Mouse (Mus musculus) left cerebral cortex, adult 11 months (tissue): ENCODE data around the gene H2-K1.
"Not testable (repeated sequence)": the region's sequence is repeated elsewhere in the genome, so short reads cannot be mapped to it uniquely, and the experiment has no call there.

ENCODE experiments used
- DNase-seq: peaks from one replicate; pipeline ENCODE4 v3.0.0; 2022; ENCODE audit warnings: low spot score

H2-K1 gene

DNA sequence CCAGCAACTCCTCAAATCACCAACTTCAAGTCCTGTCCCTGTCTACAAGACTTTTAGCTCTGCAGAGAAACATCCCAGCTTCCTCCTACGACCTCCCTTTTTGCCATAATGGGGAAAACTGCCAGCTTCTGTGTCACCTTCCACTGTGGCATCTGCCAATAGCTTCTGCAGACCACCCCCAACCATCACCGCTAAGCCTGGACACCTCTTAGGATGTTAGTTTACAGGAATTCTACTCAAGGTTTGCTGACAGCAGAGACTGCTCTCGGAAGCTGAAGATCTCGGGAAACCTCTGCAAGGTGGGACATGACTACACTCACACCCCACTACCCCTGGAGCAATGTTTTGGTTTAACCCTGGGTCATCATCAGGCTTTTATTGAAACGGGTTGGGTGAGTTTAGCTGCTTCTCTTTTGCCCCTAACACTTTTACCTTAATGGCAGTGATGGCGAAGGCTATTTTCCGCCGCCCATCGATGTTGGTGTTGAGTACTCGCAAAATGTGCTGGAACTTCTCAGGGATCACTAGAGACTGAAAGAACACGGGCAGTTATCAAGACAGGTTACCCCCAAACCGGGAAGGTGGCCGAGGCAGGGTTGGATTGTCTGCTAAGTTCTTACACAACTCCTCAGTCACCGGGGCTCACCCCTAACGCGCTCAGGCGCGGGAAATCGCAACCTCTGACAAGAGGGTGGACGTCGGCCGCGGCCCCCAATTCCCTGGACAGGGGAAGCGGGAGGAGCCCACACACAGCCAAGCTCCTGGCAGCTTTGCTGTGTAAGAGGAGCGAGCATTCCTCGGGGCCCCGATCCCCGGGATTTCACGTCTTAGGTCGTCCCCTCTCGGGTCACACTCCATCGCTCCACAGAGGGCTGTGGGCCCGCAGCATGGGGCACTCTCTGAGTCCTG lies 45.2 kb downstream of the H2-K1 start:
- DNase-seq, result no peak

GRCm38 (mm10) chr17:33953961-33954565 lies 46.1 kb downstream of the H2-K1 start:
- no peak for DNase-seq

- DNase-seq, result no peak
Observed at GRCm38 (mm10) chr17:33953310-33953709, 46.8 kb downstream of the H2-K1 start.

GRCm38 (mm10) chr17:33952879-33953278 lies 47.3 kb downstream of the H2-K1 start:
- no peak for DNase-seq

GRCm38 (mm10) chr17:33952015-33952414 lies 48.1 kb downstream of the H2-K1 start:
- DNase-seq, result not testable (repeated sequence)

DNA sequence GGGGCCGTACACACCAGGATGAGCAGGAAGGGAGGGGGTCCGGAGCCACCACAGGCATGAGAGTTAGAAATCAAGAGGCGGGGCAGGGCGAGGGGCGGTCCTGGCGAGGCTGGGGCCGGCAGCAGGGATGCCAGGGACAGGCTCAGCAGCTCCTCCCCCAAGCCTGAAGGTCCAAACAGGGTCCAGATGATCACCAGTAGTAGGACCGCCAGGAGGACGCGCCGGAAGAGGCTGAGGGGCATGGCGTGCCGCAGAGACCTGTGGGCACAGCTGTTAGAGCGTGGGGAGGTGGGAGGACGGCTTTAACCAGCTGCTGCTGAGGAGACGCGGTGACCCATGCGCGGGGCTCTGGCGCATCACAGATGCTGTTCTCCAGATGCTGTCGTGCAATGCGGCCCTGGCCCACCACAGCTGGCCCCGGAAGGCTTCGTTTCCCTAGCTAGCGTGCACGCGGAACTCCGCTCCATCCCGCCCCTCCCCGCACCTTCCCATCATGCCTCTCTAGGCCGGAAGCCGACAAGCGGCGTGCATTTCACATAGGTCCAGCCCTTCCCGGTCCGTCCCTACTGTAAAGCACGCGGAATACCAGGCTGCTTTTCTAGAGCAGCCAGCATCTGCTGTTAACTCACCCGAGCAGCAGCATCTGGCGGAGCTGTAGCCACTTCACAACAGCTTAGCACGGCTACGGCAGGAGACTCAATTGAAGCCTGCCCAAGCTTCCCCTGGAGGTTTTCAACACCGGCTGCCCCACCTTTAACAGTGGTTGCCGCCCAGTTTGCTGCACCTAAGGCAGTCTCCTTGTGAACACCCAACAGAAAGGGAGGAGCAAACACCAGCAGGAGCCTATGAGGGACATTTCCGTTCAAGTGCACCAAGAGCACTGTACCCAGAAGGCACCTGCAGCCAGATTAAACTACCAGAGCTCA lies 48.9 kb downstream of the H2-K1 start, which contains the start of gene B3galt4:
B3galt4 (minus strand) TSS at position 468 of the 926 bp plus-strand sequence.
- DNase-seq, result no peak

- DNase-seq, result no peak
Observed at GRCm38 (mm10) chr17:33950131-33950625, 50.0 kb downstream of the H2-K1 start.

DNA sequence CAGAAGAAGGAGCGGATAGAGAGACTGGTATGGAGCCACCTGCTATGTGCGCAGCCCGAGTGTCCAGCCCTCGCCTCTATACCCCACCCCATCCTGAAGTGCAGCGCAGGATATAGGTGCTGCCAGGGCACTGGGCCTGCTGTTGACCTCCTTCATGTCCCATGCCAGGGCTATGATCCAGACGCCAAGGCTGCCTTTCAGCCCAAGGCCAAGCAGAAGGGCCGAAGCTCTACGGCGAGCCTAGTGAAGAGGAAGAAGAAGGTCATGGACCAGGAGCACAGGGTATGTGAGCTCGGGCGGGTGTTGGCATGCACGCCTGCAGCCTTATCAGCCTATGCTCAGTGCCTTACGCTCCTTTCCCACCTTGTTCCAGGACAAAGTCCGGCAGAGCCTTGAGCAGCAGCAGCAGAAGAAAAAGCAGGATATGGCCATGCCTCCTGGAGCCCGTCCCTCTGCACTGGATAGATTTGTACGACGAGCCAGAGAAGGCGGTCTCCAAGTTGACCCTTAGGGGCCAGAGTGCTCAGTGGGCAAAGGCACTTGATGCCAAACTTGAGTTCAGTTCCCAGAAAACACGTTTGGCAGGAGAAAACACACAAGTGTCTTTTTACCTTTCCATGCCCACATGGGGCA lies 51.1 kb downstream of the H2-K1 start:
- DNase-seq, result no peak

DNA sequence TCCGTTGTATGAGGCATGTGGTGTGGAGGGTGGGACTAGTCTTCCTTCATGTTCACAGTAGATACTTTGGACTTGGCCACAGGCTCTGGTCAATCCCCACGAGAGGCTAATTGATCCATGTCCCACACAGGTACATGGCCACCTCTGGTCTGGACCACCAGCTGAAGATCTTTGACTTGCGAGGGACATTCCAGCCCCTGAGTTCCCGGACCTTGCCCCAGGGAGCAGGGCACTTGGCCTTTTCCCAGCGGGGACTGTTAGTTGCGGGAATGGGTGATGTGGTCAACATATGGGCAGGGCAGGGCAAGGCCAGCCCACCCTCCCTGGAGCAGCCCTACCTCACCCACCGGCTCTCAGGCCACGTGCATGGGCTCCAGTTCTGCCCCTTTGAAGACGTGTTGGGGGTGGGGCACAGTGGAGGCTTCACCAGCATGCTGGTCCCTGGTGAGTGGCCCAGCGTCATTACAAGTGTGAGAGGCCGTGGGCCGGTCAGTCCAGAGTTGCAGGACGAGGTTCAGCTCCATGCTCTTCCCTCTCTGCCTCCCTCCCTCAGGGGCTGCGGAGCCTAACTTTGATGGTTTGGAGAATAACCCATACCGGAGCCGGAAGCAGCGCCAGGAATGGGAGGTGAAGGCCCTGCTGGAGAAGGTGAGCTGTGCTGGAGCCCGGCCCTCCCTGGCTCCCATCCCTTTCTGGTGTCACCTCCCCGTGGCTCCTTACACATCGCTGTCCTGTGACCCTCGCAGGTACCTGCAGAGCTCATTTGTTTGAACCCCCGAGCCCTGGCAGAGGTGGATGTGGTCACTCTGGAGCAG lies 51.9 kb downstream of the H2-K1 start:
- DNase-seq, result no peak

GRCm38 (mm10) chr17:33947430-33948089 lies 52.6 kb downstream of the H2-K1 start:
- no peak for DNase-seq
